In genomic region chr15:86364948-86365658, GRCm38 (mm10) we compare ENCODE assay signal across 24 mouse cellular contexts.
DNase-seq lines count a peak whose midpoint lies in the region; ATAC-seq and TF ChIP-seq lines count a peak whose summit lies in the region.
"Had no signal": no experiment of that assay in that cellular context is flagged by ENCODE, and none has a peak within 500 bp of the region (broad histone marks: within the 10 kb centered on the region; RNA-seq: fewer than 3 reads in every experiment).

No protein-coding gene starts in this region.

- no peaks in the 10 kb centered on the region for H3K36me3 ChIP-seq in hindbrain, embryonic 15.5 days
- H3K36me3 ChIP-seq in hindbrain, embryonic 10.5 days, result no peaks in the 10 kb centered on the region
- H3K36me3 ChIP-seq: heart, embryonic 12.5 days; hindbrain, embryonic 12.5 days; limb, embryonic 15.5 days; midbrain, embryonic 15.5 days; neural tube, embryonic 13.5 days had no signal

- ATAC-seq in hindbrain, embryonic 15.5 days (ENCODE audit: low FRiP score, low read depth), result no peak
- ATAC-seq: intestine, embryonic 16.5 days; midbrain, embryonic 15.5 days had no signal

- 68% methylated on average over 10 of the region's 10 CpGs for WGBS in hindbrain, embryonic 15.5 days
- 90% methylated on average over 10 of the region's 10 CpGs for WGBS in hindbrain, embryonic 10.5 days

- H3K4me3 ChIP-seq in hindbrain, embryonic 15.5 days, result no peak overlapping the region
- H3K4me3 ChIP-seq in hindbrain, embryonic 10.5 days, result no peak overlapping the region
- no peak overlapping the region for H3K4me3 ChIP-seq in bone marrow macrophage, adult 2 months (ENCODE audit: insufficient read depth, low read length)
- H3K4me3 ChIP-seq: heart, embryonic 12.5 days; hindbrain, embryonic 12.5 days; limb, embryonic 15.5 days; midbrain, embryonic 15.5 days; neural tube, embryonic 13.5 days had no signal

- no peak overlapping the region for H3K9ac ChIP-seq in hindbrain, embryonic 15.5 days
- H3K9ac ChIP-seq: heart, embryonic 12.5 days; hindbrain, embryonic 12.5 days; limb, embryonic 15.5 days; liver, embryonic 14.5 days; lung, embryonic 14.5 days; midbrain, embryonic 15.5 days; neural tube, embryonic 13.5 days had no signal

- no peaks in the 10 kb centered on the region for H3K9me3 ChIP-seq in hindbrain, embryonic 15.5 days
- no peaks in the 10 kb centered on the region for H3K9me3 ChIP-seq in hindbrain, embryonic 10.5 days
- H3K9me3 ChIP-seq: heart, embryonic 12.5 days; hindbrain, embryonic 12.5 days; limb, embryonic 15.5 days; midbrain, embryonic 15.5 days; neural tube, embryonic 13.5 days had no signal

- H3K4me1 ChIP-seq in hindbrain, embryonic 15.5 days (replicated peaks), result peaks cover 61% of the 10 kb centered on the region
- H3K4me1 ChIP-seq in hindbrain, embryonic 10.5 days (replicated peaks), result peaks cover 17% of the 10 kb centered on the region
- peaks cover 44% of the 10 kb centered on the region for H3K4me1 ChIP-seq in bone marrow macrophage, adult 2 months (ENCODE audit: control insufficient read depth, insufficient read depth, low read length)

- no peak for TF ChIP-seq CTCF in bone marrow macrophage, adult 2 months (IDR thresholded peaks at IDR 0.05; ENCODE audit: low read depth, low read length)
- no peak for TF ChIP-seq CTCF in brain, embryonic 14.5 days (IDR thresholded peaks at IDR 0.05; ENCODE audit: borderline replicate concordance, extremely low read depth, insufficient read depth, insufficient read length)

- no peaks in the 10 kb centered on the region for H3K27me3 ChIP-seq in hindbrain, embryonic 15.5 days
- no peaks in the 10 kb centered on the region for H3K27me3 ChIP-seq in hindbrain, embryonic 10.5 days (ENCODE audit: insufficient read depth, poor library complexity, severe bottlenecking)
- H3K27me3 ChIP-seq: hindbrain, embryonic 12.5 days; limb, embryonic 15.5 days; midbrain, embryonic 15.5 days; neural tube, embryonic 13.5 days had no signal

- no peak for DNase-seq in hindbrain, embryonic 10.5 days (ENCODE audit: low spot score)
- peak; percentile 32 for DNase-seq in brain, embryonic 14.5 days (ENCODE audit: low read depth)
- DNase-seq in thymus, postnatal 14 days, result peak; percentile 68
- DNase-seq in spleen, adult 12 weeks (ENCODE audit: low spot score), result no peak
- no peak for DNase-seq in embryo, embryonic 10 days (ENCODE audit: low spot score)
- DNase-seq: adrenal gland, postnatal 14 days; cerebellum, adult 11 months; cerebellum, postnatal 25 days; gastrocnemius, postnatal 14 days; heart, adult 11 months; heart, postnatal 10 days; kidney, adult 9 months; kidney, postnatal 14 days; lung, embryonic 14.5 days; retina, postnatal 1 day had no signal

- 0 out of 2 replicates have a peak overlapping the region, but pooled peaks have one; percentile 27 for H3K27ac ChIP-seq in hindbrain, embryonic 15.5 days (replicated peaks)
- H3K27ac ChIP-seq in hindbrain, embryonic 10.5 days, result no peak overlapping the region; the same call in 1 of the 2 replicates
- peak overlapping the region; percentile 90 for H3K27ac ChIP-seq in bone marrow macrophage, adult 2 months (ENCODE audit: insufficient read depth, low read depth, low read length)
- H3K27ac ChIP-seq: hindbrain, embryonic 12.5 days; limb, embryonic 15.5 days; liver, embryonic 14.5 days; midbrain, embryonic 15.5 days; neural tube, embryonic 13.5 days had no signal

- TF ChIP-seq POLR2A in bone marrow macrophage, adult 2 months (IDR thresholded peaks at IDR 0.05; ENCODE audit: borderline replicate concordance, low read depth, low read length), result no peak
- no peak for TF ChIP-seq POLR2A in brain, embryonic 14.5 days (IDR thresholded peaks at IDR 0.05; ENCODE audit: borderline replicate concordance, extremely low read depth, insufficient read depth, insufficient read length, poor library complexity, severe bottlenecking)

- H3K4me2 ChIP-seq in hindbrain, embryonic 15.5 days, result no peak overlapping the region
- H3K4me2 ChIP-seq: heart, embryonic 12.5 days; hindbrain, embryonic 12.5 days; limb, embryonic 15.5 days; lung, embryonic 14.5 days; midbrain, embryonic 15.5 days; neural tube, embryonic 13.5 days had no signal

Comparison
In these comparisons a context has a peak if more than half of its experiments do, and no peak if none do; other contexts are left out.
1. DNase-seq: peak in brain, embryonic 14.5 days (single experiment) and thymus, postnatal 14 days (single experiment); none in hindbrain, embryonic 10.5 days (single experiment), spleen, adult 12 weeks (single experiment) and embryo, embryonic 10 days (single experiment).